Mouse (Mus musculus) liver, postnatal 0 days (tissue): ENCODE measurements around the gene Trappc4. TPM values are rescaled to one million over a fixed set of nuclear protein-coding genes. Genes with fewer than 3 reads are reported as not detected.

Experiments used
- ATAC-seq: fragments of 200-750 bp; cut with Nextera tagmentation; 2 replicates; pipeline ENCODE4 v1.8.0; 2017; ENCODE audit warnings: mild to moderate bottlenecking, moderate library complexity
- DNase-seq: peaks from one replicate; pipeline ENCODE4 v3.0.0-alpha.2; 2016
- H3K27ac ChIP-seq: fragments of 300-500 bp; sonication (generic); 2 replicates; pipeline ENCODE4 v1.5.1; 2014; ENCODE audit warnings: antibody characterized with exemption, moderate library complexity, mild to moderate bottlenecking, low read depth
- H3K27me3 ChIP-seq: fragments of 300-500 bp; sonication (generic); 2 replicates; pipeline ENCODE4 v1.6.1; 2014; ENCODE audit warnings: low read length, control low read depth, mixed read lengths; ENCODE audit not compliant: insufficient read depth
- H3K36me3 ChIP-seq: fragments of 300-500 bp; sonication (generic); replicated peaks from 2 replicates; pipeline ENCODE4 v1.6.1; 2014; ENCODE audit warnings: mild to moderate bottlenecking, control low read depth, low read length, moderate library complexity, mixed read lengths; ENCODE audit not compliant: insufficient read depth
- H3K4me1 ChIP-seq: fragments of 300-500 bp; sonication (generic); 2 replicates; pipeline ENCODE4 v1.6.1; 2014; ENCODE audit warnings: antibody characterized with exemption, mild to moderate bottlenecking, control low read depth; ENCODE audit not compliant: insufficient read depth
- H3K4me2 ChIP-seq: fragments of 300-500 bp; sonication (generic); 2 replicates; pipeline ENCODE4 v1.6.1; 2014; ENCODE audit warnings: low read depth, mild to moderate bottlenecking, low read length, moderate library complexity, mixed read lengths
- H3K4me3 ChIP-seq: fragments of 300-500 bp; sonication (generic); 2 replicates; pipeline ENCODE4 v1.5.1; 2014; ENCODE audit warnings: low read depth, low read length
- H3K9ac ChIP-seq: fragments of 300-500 bp; sonication (generic); replicated peaks from 2 replicates; pipeline ENCODE4 v1.6.1; 2014; ENCODE audit warnings: mild to moderate bottlenecking, moderate library complexity
- H3K9me3 ChIP-seq: fragments of 300-500 bp; sonication (generic); 2 replicates; pipeline ENCODE4 v1.6.1; 2016; ENCODE audit warnings: mild to moderate bottlenecking, control low read depth, low read length, mixed read lengths
- CTCF ChIP-seq: sonication (generic); IDR thresholded peaks from 2 replicates; pipeline ENCODE4 v1.5.1; 2016; ENCODE audit warnings: antibody characterized with exemption, low read depth
- EP300 ChIP-seq: IDR thresholded peaks from 2 replicates; pipeline ENCODE4 v1.6.1; 2016; ENCODE audit warnings: antibody characterized with exemption, low read depth, mild to moderate bottlenecking
- WGBS: fragments of 180-500 bp; shearing (Covaris S2); extraction: QIAGEN DNeasy Blood & Tissue Kit; methylation state at CpG from one replicate; pipeline ENCODE4 v1.1.7; 2014; ENCODE audit not compliant: insufficient replicate concordance; 5-methylcytosine and 5-hydroxymethylcytosine counted together
- polyA plus RNA-seq: library from polyadenylated mRNA; unstranded; fragments of >200 nt; fragmentation: Nextera tagmentation; extraction: Ambion mirVana; gene quantifications from 2 replicates; pipeline ENCODE4 v1.2.1, GENCODE M21; 2015

The Trappc4 gene
- polyA plus RNA-seq, 1 experiment from 2014 or later = 50.4 TPM

DNA sequence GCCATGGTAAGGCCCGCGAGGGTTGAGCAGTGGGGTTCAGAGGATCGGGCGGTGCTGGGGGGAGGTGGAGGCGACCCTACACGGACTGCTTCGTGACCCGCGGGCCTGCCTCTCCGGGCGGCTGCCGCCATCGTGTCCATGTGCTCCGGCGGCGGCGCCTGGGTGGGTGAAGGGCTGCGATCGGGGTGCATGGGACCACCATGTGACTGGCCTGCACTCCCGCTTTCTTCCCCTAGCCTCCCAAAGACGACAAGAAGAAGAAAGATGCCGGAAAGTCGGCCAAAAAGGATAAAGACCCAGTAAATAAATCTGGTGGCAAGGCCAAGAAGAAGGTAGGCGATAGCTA, 325 bp upstream of the Trappc4 start:
- WGBS = under 1% methylated on average over 24 of the region's 24 CpGs
- Histone ChIP-seq H3K27ac (peak overlapping the region; percentile 91), H3K36me3 (peaks cover 59% of the 10 kb centered on the region), H3K9me3 (no peaks in the 10 kb centered on the region), H3K9ac (peak overlapping the region; percentile 87), H3K27me3 (no peaks in the 10 kb centered on the region), H3K4me3 (peak overlapping the region; percentile 84), H3K4me1 (peaks cover 17% of the 10 kb centered on the region), H3K4me2 (peak overlapping the region; percentile 70)
- no peak for DNase-seq
- ATAC-seq = no peak
- TF ChIP-seq EP300 = no peak; the same call in 1 of the 2 replicates
- TF ChIP-seq CTCF = no peak

DNA sequence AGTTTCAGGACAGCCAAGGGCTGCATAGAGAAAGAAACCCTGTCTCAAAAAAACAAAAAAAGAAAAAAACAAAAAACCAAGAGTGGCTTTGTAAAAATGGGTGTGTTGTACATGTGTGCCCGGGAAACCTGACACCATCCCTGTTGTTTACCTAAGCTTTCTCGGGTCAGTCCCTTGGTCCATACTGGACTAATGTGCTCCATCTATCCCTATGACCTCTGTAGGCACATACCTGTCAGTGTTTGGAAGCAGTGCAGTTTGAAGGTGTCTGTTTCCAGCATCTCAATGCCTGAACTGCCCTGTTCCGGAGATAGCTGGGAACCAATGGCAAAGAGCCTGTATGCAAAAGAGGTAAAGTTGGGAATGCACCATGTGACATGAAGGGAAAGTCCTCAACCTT, 2.4 kb downstream of the Trappc4 start:
- Histone ChIP-seq H3K9me3 (no peaks in the 10 kb centered on the region), H3K4me1 (peaks cover 20% of the 10 kb centered on the region), H3K36me3 (peaks cover 61% of the 10 kb centered on the region), H3K4me2 (no peak overlapping the region), H3K27me3 (no peaks in the 10 kb centered on the region), H3K9ac (no peak overlapping the region), H3K27ac (no peak overlapping the region; the same call in 1 of the 2 replicates), H3K4me3 (no peak overlapping the region)
- no peak for ATAC-seq
- TF ChIP-seq EP300 (no peak), CTCF (no peak)
- DNase-seq = no peak
- 73% methylated on average over 3 of the region's 3 CpGs for WGBS

DNA sequence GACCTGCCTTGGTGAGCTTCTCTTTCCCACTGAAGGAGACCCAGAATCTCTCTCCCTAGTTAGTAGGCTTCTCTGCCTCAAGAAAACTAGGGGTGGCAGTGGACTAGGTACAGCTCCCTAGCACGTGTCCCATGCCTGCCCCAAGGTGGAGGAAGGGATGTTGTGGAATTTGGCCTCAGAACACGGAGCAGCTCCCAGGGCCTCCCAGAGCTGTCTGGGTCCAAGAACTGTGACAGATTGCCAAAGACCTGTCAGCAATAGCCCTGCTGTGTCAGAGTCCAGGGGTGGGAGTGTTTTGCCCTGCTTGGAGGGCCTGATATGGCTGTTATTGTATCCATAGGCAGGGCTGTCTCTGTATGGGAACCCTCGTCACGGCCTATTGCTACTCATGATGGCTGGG, 6.3 kb downstream of the Trappc4 start:
- peak; percentile 43; the same call in 1 of the 2 replicates for TF ChIP-seq EP300
- no peak for TF ChIP-seq CTCF
- Histone ChIP-seq H3K4me3 (peak overlapping the region; percentile 8; the same call in 1 of the 2 replicates), H3K27ac (peak overlapping the region; percentile 93), H3K9ac (peak overlapping the region; percentile 85), H3K4me2 (peak overlapping the region; percentile 95), H3K27me3 (no peaks in the 10 kb centered on the region), H3K9me3 (no peaks in the 10 kb centered on the region), H3K36me3 (peaks cover 56% of the 10 kb centered on the region), H3K4me1 (peaks cover 12% of the 10 kb centered on the region)
- peak; percentile 33 for ATAC-seq
- peak; percentile 62 for DNase-seq
- WGBS = 54% methylated on average over 4 of the region's 4 CpGs

DNA sequence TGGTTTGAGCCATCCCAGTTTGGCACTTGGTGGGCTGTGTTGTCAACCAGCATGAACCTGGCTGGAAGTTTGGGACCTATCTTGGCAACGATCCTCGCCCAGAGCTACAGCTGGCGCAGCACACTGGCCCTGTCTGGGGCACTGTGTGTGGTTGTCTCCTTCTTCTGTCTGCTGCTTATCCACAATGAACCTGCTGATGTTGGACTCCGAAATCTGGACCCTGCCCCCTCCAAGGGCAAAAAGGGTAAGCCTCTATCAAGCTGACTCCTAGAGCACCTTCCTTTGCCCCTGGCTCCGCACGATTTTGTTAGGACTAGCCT, 7.6 kb downstream of the Trappc4 start:
- 84% methylated on average over 6 of the region's 6 CpGs for WGBS
- Histone ChIP-seq H3K36me3 (peaks cover 50% of the 10 kb centered on the region), H3K4me3 (peak overlapping the region; percentile 79)

DNA sequence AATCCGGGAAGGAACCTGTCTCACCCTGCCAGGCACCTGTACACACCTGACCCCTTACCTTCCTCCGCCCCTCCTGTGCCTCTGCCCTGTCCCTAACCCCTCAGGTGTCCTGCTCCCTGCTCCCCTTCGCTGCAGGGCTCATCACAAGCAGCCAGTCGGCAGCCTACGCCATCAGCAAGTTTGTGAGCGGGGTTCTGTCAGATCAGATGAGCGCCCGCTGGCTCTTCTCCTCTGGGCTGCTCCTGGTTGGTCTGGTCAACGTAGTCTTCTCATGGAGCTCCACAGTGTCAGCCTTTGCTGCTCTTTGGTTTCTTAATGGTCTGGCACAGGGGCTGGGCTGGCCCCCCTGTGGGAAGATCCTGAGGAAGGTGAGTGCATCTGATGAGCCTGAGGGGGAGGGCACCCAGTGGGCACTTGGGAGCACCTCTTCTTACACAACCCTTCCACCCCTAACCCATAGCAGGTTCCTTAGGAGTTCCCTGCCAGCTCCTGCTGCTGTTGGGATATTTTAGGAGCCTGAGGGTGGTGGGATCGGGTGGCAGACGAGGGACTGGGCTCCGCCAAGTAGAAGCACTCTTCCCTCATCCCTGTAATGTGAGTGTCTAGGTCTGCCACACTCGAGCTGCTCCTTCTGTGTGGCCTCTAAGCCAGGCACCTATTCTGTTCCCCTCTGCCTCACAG, 8.1 kb downstream of the Trappc4 start:
- peak overlapping the region; percentile 79 for H3K4me3 ChIP-seq
- 74% methylated on average over 13 of the region's 13 CpGs for WGBS
- peak overlapping the region; percentile 93 for H3K27ac ChIP-seq

More for the DNA sequence above, 7.6 kb downstream of the Trappc4 start:
- Histone ChIP-seq H3K27me3 (no peaks in the 10 kb centered on the region), H3K9me3 (no peaks in the 10 kb centered on the region), H3K27ac (peak overlapping the region; percentile 93), H3K4me1 (peaks cover 8% of the 10 kb centered on the region), H3K9ac (peak overlapping the region; percentile 85), H3K4me2 (peak overlapping the region; percentile 95)
- no peak for TF ChIP-seq CTCF
- no peak for TF ChIP-seq EP300
- ATAC-seq (no peak), DNase-seq (no peak)

DNA sequence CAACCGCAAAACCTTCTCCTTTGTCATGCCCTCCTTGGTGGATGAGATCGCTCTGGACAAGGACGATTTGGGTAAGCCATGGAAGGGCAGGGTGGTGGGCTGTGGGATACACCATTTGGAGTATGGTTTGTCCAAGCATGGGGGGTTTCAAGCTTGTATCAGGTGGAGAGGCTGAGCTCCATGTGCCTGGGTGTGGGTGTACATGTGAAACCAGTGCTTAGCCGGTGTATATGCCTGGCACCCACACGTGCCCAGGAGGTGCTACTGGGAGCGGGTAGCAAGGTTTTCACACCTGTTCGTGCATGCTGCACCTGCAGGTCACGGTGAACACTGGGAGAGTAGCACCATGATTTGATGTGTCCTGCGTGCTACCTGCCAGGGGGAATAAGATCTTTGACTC, 8.8 kb downstream of the Trappc4 start:
- Histone ChIP-seq H3K36me3 (peaks cover 38% of the 10 kb centered on the region), H3K9me3 (no peaks in the 10 kb centered on the region), H3K27me3 (no peaks in the 10 kb centered on the region), H3K9ac (peak overlapping the region; percentile 85), H3K27ac (peak overlapping the region; percentile 93), H3K4me2 (peak overlapping the region; percentile 95), H3K4me1 (peaks cover 8% of the 10 kb centered on the region), H3K4me3 (peak overlapping the region; percentile 79)
- ATAC-seq (no peak), DNase-seq (no peak)
- WGBS = 72% methylated on average over 9 of the region's 9 CpGs
- TF ChIP-seq EP300 = no peak
- TF ChIP-seq CTCF = no peak

More for the DNA sequence above, 8.1 kb downstream of the Trappc4 start:
- no peaks in the 10 kb centered on the region for H3K9me3 ChIP-seq
- peaks cover 45% of the 10 kb centered on the region for H3K36me3 ChIP-seq
- H3K27me3 ChIP-seq = no peaks in the 10 kb centered on the region
- H3K4me2 ChIP-seq = peak overlapping the region; percentile 95
- ATAC-seq (no peak), DNase-seq (no peak)
- TF ChIP-seq CTCF (no peak), EP300 (no peak)
- peaks cover 8% of the 10 kb centered on the region for H3K4me1 ChIP-seq
- H3K9ac ChIP-seq = peak overlapping the region; percentile 85
